Mouse (Mus musculus): ENCODE data around the gene Gm29427. TPM values are rescaled to one million over a fixed set of nuclear protein-coding genes. Genes with fewer than 3 reads are reported as not detected.

Gene Gm29427
- polyA plus RNA-seq, 2 experiments: not detected

GRCm38 (mm10) chr1:130742201-130742600 is 26.6 kb upstream of the Gm29427 start:
- Histone ChIP-seq H3K27ac (peak overlapping the region; percentile 99), H3K9me3 (ENCODE audit: control insufficient read depth, low read length) (no peaks in the 10 kb centered on the region), H3K9ac (replicated peaks) (peak overlapping the region; percentile 98), H3K4me2 (ENCODE audit: low read depth) (peak overlapping the region; percentile 97), H3K27me3 (ENCODE audit: control insufficient read depth, insufficient read depth, low read length) (no peaks in the 10 kb centered on the region), H3K36me3 (replicated peaks; ENCODE audit: control insufficient read depth, insufficient read depth, low read depth) (peaks cover 26% of the 10 kb centered on the region), H3K4me1 (replicated peaks; ENCODE audit: control insufficient read depth in 2 of 2, insufficient read depth in 2 of 2, low read length in 1 of 2) (peaks cover 88 to 89% of the 10 kb centered on the region in 2 experiments), H3K4me3 (ENCODE audit: insufficient read depth in 1 of 2, low read depth in 2 of 2, low read length in 2 of 2) (no peak overlapping the region)
- ATAC-seq (ENCODE audit: insufficient read depth) (no peak), DNase-seq (ENCODE audit: low read depth in 3 of 3, low spot score in 3 of 3) (no peak)
- TF ChIP-seq EP300 (IDR thresholded peaks at IDR 0.05; ENCODE audit: low read depth) (no peak), CTCF (IDR thresholded peaks at IDR 0.05; ENCODE audit: low read depth) (no peak)
- WGBS (ENCODE audit: insufficient replicate concordance): 74% methylated on average over 7 of the region's 7 CpGs

- Histone ChIP-seq H3K27ac (peak overlapping the region; percentile 99), H3K36me3 (replicated peaks; ENCODE audit: control insufficient read depth, insufficient read depth, low read depth) (peaks cover 30% of the 10 kb centered on the region), H3K4me3 (ENCODE audit: insufficient read depth in 1 of 2, low read depth in 2 of 2, low read length in 2 of 2) (peak overlapping the region; percentile 70 to 74), H3K27me3 (ENCODE audit: control insufficient read depth, insufficient read depth, low read length) (no peaks in the 10 kb centered on the region), H3K4me2 (ENCODE audit: low read depth) (peak overlapping the region; percentile 97), H3K4me1 (replicated peaks; ENCODE audit: control insufficient read depth in 2 of 2, insufficient read depth in 2 of 2, low read length in 1 of 2) (peaks cover 84 to 87% of the 10 kb centered on the region in 2 experiments), H3K9ac (replicated peaks) (peak overlapping the region; percentile 98), H3K9me3 (ENCODE audit: control insufficient read depth, low read length) (no peaks in the 10 kb centered on the region)
- TF ChIP-seq CTCF (IDR thresholded peaks at IDR 0.05; ENCODE audit: low read depth): no peak
- peak; percentile 100 for TF ChIP-seq EP300 (IDR thresholded peaks at IDR 0.05; ENCODE audit: low read depth)
- 8% methylated on average over 15 of the region's 15 CpGs for WGBS (ENCODE audit: insufficient replicate concordance)
- ATAC-seq (ENCODE audit: insufficient read depth) (peak; percentile 97), DNase-seq (ENCODE audit: low read depth in 3 of 3, low spot score in 3 of 3) (peak; percentile 96 to 97 (median 97))
These were observed 25.5 kb upstream of the Gm29427 start for GRCm38 (mm10) chr1:130740781-130741720.

- Histone ChIP-seq H3K36me3 (replicated peaks; ENCODE audit: control insufficient read depth, insufficient read depth, low read depth) (peaks cover 30% of the 10 kb centered on the region), H3K4me1 (replicated peaks; ENCODE audit: control insufficient read depth in 2 of 2, insufficient read depth in 2 of 2, low read length in 1 of 2) (peaks cover 84% of the 10 kb centered on the region in 2 experiments), H3K9me3 (ENCODE audit: control insufficient read depth, low read length) (no peaks in the 10 kb centered on the region), H3K9ac (replicated peaks) (peak overlapping the region; percentile 98), H3K27me3 (ENCODE audit: control insufficient read depth, insufficient read depth, low read length) (no peaks in the 10 kb centered on the region), H3K27ac (peak overlapping the region; percentile 99), H3K4me3 (ENCODE audit: insufficient read depth in 1 of 2, low read depth in 2 of 2, low read length in 2 of 2) (peak overlapping the region; percentile 70 to 74), H3K4me2 (ENCODE audit: low read depth) (peak overlapping the region; percentile 97)
- ATAC-seq (ENCODE audit: insufficient read depth) (no peak), DNase-seq (ENCODE audit: low read depth in 3 of 3, low spot score in 3 of 3) (no peak)
- no peak for TF ChIP-seq CTCF (IDR thresholded peaks at IDR 0.05; ENCODE audit: low read depth)
- TF ChIP-seq EP300 (IDR thresholded peaks at IDR 0.05; ENCODE audit: low read depth): no peak
- WGBS (ENCODE audit: insufficient replicate concordance): 27% methylated on average over 4 of the region's 4 CpGs
These were observed 24.6 kb upstream of the Gm29427 start for GRCm38 (mm10) chr1:130740227-130740648.

DNA sequence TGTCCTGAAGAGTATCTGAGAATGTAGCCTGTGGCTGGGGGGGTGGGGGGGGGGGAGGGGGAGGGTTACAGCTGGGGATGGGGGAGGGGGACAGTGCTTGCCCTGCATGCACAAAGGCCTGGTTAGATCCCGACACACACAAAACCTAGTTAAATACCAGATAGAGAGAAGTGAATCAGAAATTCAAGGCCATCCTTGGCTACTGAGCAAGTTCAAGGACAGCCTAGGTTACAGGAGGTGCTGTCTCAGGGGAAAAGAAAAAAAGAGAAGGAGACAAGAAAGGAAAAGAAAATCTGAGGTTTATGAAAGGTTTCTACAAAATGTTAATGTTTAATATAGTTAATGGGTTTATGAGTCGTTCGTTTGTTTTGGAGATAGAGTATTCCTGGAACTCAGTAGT is 24.0 kb upstream of the Gm29427 start:
- peak overlapping the region; percentile 97 for H3K4me2 ChIP-seq (ENCODE audit: low read depth)
- no peaks in the 10 kb centered on the region for H3K9me3 ChIP-seq (ENCODE audit: control insufficient read depth, low read length)
- WGBS (ENCODE audit: insufficient replicate concordance): 19% methylated on average over 3 of the region's 3 CpGs

GRCm38 (mm10) chr1:130738551-130739106 is 23.0 kb upstream of the Gm29427 start:
- Histone ChIP-seq H3K36me3 (replicated peaks; ENCODE audit: control insufficient read depth, insufficient read depth, low read depth) (peaks cover 27% of the 10 kb centered on the region), H3K9me3 (ENCODE audit: control insufficient read depth, low read length) (no peaks in the 10 kb centered on the region), H3K27me3 (ENCODE audit: control insufficient read depth, insufficient read depth, low read length) (no peaks in the 10 kb centered on the region), H3K9ac (replicated peaks) (peak overlapping the region; percentile 51), H3K4me3 (ENCODE audit: insufficient read depth in 1 of 2, low read depth in 2 of 2, low read length in 2 of 2) (peak overlapping the region in 1 of 2 experiments; percentile 74; a peak in 1 of 4 replicates), H3K4me2 (ENCODE audit: low read depth) (peak overlapping the region; percentile 97), H3K27ac (peak overlapping the region; percentile 99), H3K4me1 (replicated peaks; ENCODE audit: control insufficient read depth in 2 of 2, insufficient read depth in 2 of 2, low read length in 1 of 2) (peaks cover 76 to 83% of the 10 kb centered on the region in 2 experiments)
- WGBS (ENCODE audit: insufficient replicate concordance): 64% methylated on average over 3 of the region's 3 CpGs
- TF ChIP-seq CTCF (IDR thresholded peaks at IDR 0.05; ENCODE audit: low read depth): no peak
- no peak for TF ChIP-seq EP300 (IDR thresholded peaks at IDR 0.05; ENCODE audit: low read depth)
- ATAC-seq (ENCODE audit: insufficient read depth) (no peak), DNase-seq (ENCODE audit: low read depth in 3 of 3, low spot score in 3 of 3) (no peak)

More for the DNA sequence above, 24.0 kb upstream of the Gm29427 start:
- H3K4me1 ChIP-seq (replicated peaks; ENCODE audit: control insufficient read depth in 2 of 2, insufficient read depth in 2 of 2, low read length in 1 of 2): peaks cover 78 to 83% of the 10 kb centered on the region in 2 experiments
- TF ChIP-seq EP300 (IDR thresholded peaks at IDR 0.05; ENCODE audit: low read depth): no peak
- TF ChIP-seq CTCF (IDR thresholded peaks at IDR 0.05; ENCODE audit: low read depth): no peak
- peak overlapping the region; percentile 99 for H3K27ac ChIP-seq
- peaks cover 27% of the 10 kb centered on the region for H3K36me3 ChIP-seq (replicated peaks; ENCODE audit: control insufficient read depth, insufficient read depth, low read depth)
- H3K27me3 ChIP-seq (ENCODE audit: control insufficient read depth, insufficient read depth, low read length): no peaks in the 10 kb centered on the region
- peak overlapping the region; percentile 98 for H3K9ac ChIP-seq (replicated peaks)
- peak overlapping the region in 1 of 2 experiments; percentile 74; a peak in 2 of 4 replicates for H3K4me3 ChIP-seq (ENCODE audit: insufficient read depth in 1 of 2, low read depth in 2 of 2, low read length in 2 of 2)
- DNase-seq (ENCODE audit: low read depth in 3 of 3, low spot score in 3 of 3) (no peak), ATAC-seq (ENCODE audit: insufficient read depth) (no peak)

All from liver, embryonic 14.5 days (tissue).